Mouse (Mus musculus): Measurements from ENCODE around the gene Bcl11a.

DNA sequence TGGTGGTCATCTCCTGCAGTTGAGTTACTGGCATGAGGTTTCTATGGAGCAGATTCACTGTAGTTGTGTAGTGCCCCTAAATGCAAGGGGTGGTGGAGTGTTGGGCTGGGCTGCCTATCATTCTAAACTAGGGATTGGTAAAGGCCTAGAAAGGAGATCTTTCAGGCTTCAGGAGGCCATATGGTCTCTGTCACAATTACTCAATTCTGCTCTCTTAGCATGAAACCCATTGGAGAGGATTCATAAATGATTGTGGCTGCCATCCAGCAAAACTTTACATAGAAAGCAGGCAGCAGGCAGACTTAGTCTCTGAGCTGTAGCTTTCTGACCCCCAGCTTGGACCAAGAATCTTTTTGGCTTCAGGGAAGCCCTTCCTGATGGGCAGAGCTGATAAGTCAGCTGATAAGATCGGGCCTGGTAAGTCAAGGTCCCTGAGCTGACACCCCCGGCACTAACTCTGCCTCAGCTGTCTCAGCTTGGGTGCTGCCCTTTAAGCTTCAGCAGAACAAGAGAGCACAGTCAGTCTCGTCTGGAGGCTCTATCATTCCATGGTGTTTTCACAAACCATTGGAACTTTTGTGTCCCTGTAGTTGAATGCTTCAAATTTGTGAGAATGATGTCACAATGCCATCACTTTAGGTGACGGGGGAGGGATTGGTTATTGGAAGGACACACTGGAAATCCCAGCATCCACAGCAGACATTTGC is 143.9 kb downstream of the Bcl11a start:
- no peak for TF ChIP-seq EP300 (IDR thresholded peaks at IDR 0.05; ENCODE audit: low read depth)
- TF ChIP-seq CTCF (IDR thresholded peaks at IDR 0.05; ENCODE audit: low read depth) = no peak

Data from liver, postnatal 0 days (tissue).